In genomic region chr5:129430330-129430729, GRCm38 (mm10) we compare ENCODE assay signal across 26 mouse cellular contexts.
A peak's percentile ranks its signal among the peaks of the same experiment; 100 is the strongest.
DNase-seq lines count a peak whose midpoint lies in the region; ATAC-seq and TF ChIP-seq lines count a peak whose summit lies in the region.
"Had no signal": no experiment of that assay in that cellular context is flagged by ENCODE, and none has a peak within 500 bp of the region (broad histone marks: within the 10 kb centered on the region; RNA-seq: fewer than 3 reads in every experiment).

No protein-coding gene starts in this region.

- H3K4me2 ChIP-seq in embryonic facial prominence, embryonic 11.5 days (ENCODE audit: low read depth, low read length) = no peak overlapping the region
- H3K4me2 ChIP-seq in limb, embryonic 14.5 days (replicated peaks; ENCODE audit: low read depth, low read length, severe bottlenecking) = peak overlapping the region; percentile 9; the same call in 1 of the 2 replicates
- H3K4me2 ChIP-seq: hindbrain, embryonic 12.5 days; lung, embryonic 14.5 days; midbrain, embryonic 11.5 days had no signal

- no peaks in the 10 kb centered on the region for H3K9me3 ChIP-seq in embryonic facial prominence, embryonic 11.5 days (replicated peaks; ENCODE audit: control insufficient read depth, low read length)
- H3K9me3 ChIP-seq in limb, embryonic 14.5 days (ENCODE audit: control insufficient read depth, low read length) = no peaks in the 10 kb centered on the region
- H3K9me3 ChIP-seq: hindbrain, embryonic 12.5 days had no signal

- no peak overlapping the region for H3K4me3 ChIP-seq in embryonic facial prominence, embryonic 11.5 days (ENCODE audit: low read depth, low read length)
- H3K4me3 ChIP-seq in limb, embryonic 14.5 days (replicated peaks; ENCODE audit: low read length) = no peak overlapping the region
- H3K4me3 ChIP-seq: hindbrain, embryonic 12.5 days had no signal

- DNase-seq in MN1 (ENCODE audit: low spot score) = peak; percentile 19
- DNase-seq in embryonic facial prominence, embryonic 11.5 days (ENCODE audit: low spot score) = peak; percentile 57
- DNase-seq in forelimb bud, embryonic 11.5 days (ENCODE audit: low read depth, low spot score) = peak; percentile 46
- peak; percentile 14 for DNase-seq in limb, embryonic 14.5 days (ENCODE audit: low spot score)
- no peak for DNase-seq in gastrocnemius, postnatal 4 days (ENCODE audit: low spot score in 2 of 2)
- no peak for DNase-seq in kidney, postnatal 36 days
- no peak for DNase-seq in lung, adult 18-20 months
- DNase-seq: adrenal gland, postnatal 25 days; cerebellum, adult 2 months; gastrocnemius, postnatal 10 days; heart, postnatal 14 days; kidney, adult 8-10 months; liver; lung, embryonic 14.5 days; lung, postnatal 36 days; right cerebral cortex, postnatal 25 days; thymus, adult 18-20 months; thymus, postnatal 36 days had no signal

- H3K4me1 ChIP-seq in embryonic facial prominence, embryonic 11.5 days (ENCODE audit: control insufficient read depth, insufficient read depth, low read length) = no peaks in the 10 kb centered on the region; the same call in 1 of the 2 replicates
- H3K4me1 ChIP-seq in limb, embryonic 14.5 days (ENCODE audit: control insufficient read depth, insufficient read depth, low read length) = peaks cover 11% of the 10 kb centered on the region

- no peaks in the 10 kb centered on the region for H3K36me3 ChIP-seq in embryonic facial prominence, embryonic 11.5 days (replicated peaks; ENCODE audit: control insufficient read depth, insufficient read depth, low read depth, low read length)
- H3K36me3 ChIP-seq in limb, embryonic 14.5 days (ENCODE audit: control insufficient read depth, insufficient read depth, low read length) = no peaks in the 10 kb centered on the region
- H3K36me3 ChIP-seq: hindbrain, embryonic 12.5 days had no signal

- peak overlapping the region; percentile 63 for H3K27ac ChIP-seq in embryonic facial prominence, embryonic 11.5 days (replicated peaks; ENCODE audit: low read depth, low read length)
- H3K27ac ChIP-seq in limb, embryonic 14.5 days (replicated peaks; ENCODE audit: low read depth, low read length) = peak overlapping the region; percentile 65
- H3K27ac ChIP-seq: hindbrain, embryonic 12.5 days; hindbrain, postnatal 0 days; kidney, postnatal 0 days; liver, embryonic 14.5 days had no signal

- ATAC-seq in embryonic facial prominence, embryonic 11.5 days (replicated peaks; ENCODE audit: insufficient number of reproducible peaks, low FRiP score, low TSS enrichment, low read depth) = no peak; the same call in 1 of the 2 replicates
- peak; percentile 79 for ATAC-seq in limb, embryonic 14.5 days (ENCODE audit: low FRiP score, low read depth)
- ATAC-seq: forebrain, embryonic 16.5 days; hindbrain, postnatal 0 days; intestine, embryonic 16.5 days; midbrain, embryonic 16.5 days had no signal

- no peak overlapping the region for H3K9ac ChIP-seq in embryonic facial prominence, embryonic 11.5 days (replicated peaks; ENCODE audit: low read length)
- no peak overlapping the region for H3K9ac ChIP-seq in limb, embryonic 14.5 days (ENCODE audit: low read depth, low read length, severe bottlenecking)
- H3K9ac ChIP-seq: hindbrain, embryonic 12.5 days; liver, embryonic 14.5 days; lung, embryonic 14.5 days had no signal

- TF ChIP-seq POLR2A in limb, embryonic 14.5 days (IDR thresholded peaks at IDR 0.05; ENCODE audit: borderline replicate concordance, extremely low read depth, insufficient read depth, insufficient read length) = no peak

- 32% methylated on average over 3 of the region's 3 CpGs for WGBS in embryonic facial prominence, embryonic 11.5 days
- WGBS in limb, embryonic 14.5 days = 26% methylated on average over 3 of the region's 3 CpGs

- no peaks in the 10 kb centered on the region for H3K27me3 ChIP-seq in embryonic facial prominence, embryonic 11.5 days (ENCODE audit: control insufficient read depth, insufficient read depth, low read length)
- no peaks in the 10 kb centered on the region for H3K27me3 ChIP-seq in limb, embryonic 14.5 days (ENCODE audit: control insufficient read depth, insufficient read depth, low read length)
- H3K27me3 ChIP-seq: hindbrain, embryonic 12.5 days had no signal

Comparison
In these comparisons a context has a peak if more than half of its experiments do, and no peak if none do; other contexts are left out.
1. DNase-seq: peak in MN1 (single experiment), embryonic facial prominence, embryonic 11.5 days (single experiment), forelimb bud, embryonic 11.5 days (single experiment) and limb, embryonic 14.5 days (single experiment); none in gastrocnemius, postnatal 4 days (0 of 2), kidney, postnatal 36 days (0 of 2) and lung, adult 18-20 months (0 of 2).